Mouse (Mus musculus): ENCODE measurements around the gene Cacnb2.

GRCm38 (mm10) chr2:14608606-14609005, 5.7 kb downstream of the Cacnb2 start:
- no peak for TF ChIP-seq CTCF (IDR thresholded peaks at IDR 0.05; ENCODE audit: borderline replicate concordance, insufficient read depth, low read depth, low read length)
- TF ChIP-seq POLR2A (IDR thresholded peaks at IDR 0.05; ENCODE audit: borderline replicate concordance, insufficient read depth, low read length) = no peak

All from cerebellum, adult 2 months (tissue).